Mouse (Mus musculus) cortical plate, adult 2 months (tissue): ENCODE data around the gene Prcd.

Experiments
- CTCF ChIP-seq: fragments of 200-500 bp; IDR thresholded peaks from 2 replicates; pipeline ENCODE4 v1.5.1; 2011; ENCODE audit warnings: mild to moderate bottlenecking, control low read depth, low read length; ENCODE audit not compliant: insufficient read depth; ENCODE audit errors: extremely low read depth
- POLR2A ChIP-seq: fragments of 200-500 bp; IDR thresholded peaks from 2 replicates; pipeline ENCODE4 v1.6.1; 2011; ENCODE audit warnings: mild to moderate bottlenecking, low read length, control low read depth; ENCODE audit not compliant: insufficient read depth; ENCODE audit errors: extremely low read depth

DNA sequence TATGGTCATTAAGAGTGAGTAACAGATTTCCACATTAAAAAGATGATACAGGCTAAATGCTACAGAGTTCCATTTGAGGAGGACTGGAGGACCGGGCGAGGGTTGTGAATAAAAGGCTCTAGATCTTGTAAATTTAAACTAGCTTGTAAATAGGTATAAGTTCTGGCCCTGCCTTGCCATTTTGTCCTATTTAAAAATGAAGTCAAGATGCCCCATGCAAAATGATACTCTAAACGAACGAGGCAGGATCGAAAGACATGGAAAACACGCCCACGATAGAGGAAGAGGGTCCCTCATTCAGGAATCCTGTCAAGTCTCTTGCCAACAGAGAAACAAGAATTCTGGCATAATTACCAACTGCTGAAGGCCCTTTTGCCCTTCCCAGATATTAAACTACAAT lies 17.1 kb downstream of the Prcd start:
- no peak for TF ChIP-seq CTCF
- no peak for TF ChIP-seq POLR2A
